Mouse (Mus musculus) heart, postnatal 0 days (tissue): ENCODE data around the gene Cers6.

Experiments
- CTCF ChIP-seq: IDR thresholded peaks from 2 replicates; pipeline ENCODE4 v1.5.1; 2016; ENCODE audit warnings: antibody characterized with exemption, control low read depth, low read depth
- EP300 ChIP-seq: IDR thresholded peaks from 2 replicates; pipeline ENCODE4 v1.6.1; 2016; ENCODE audit warnings: antibody characterized with exemption, low read depth

- no peak for TF ChIP-seq CTCF
- no peak for TF ChIP-seq EP300
Measured at GRCm38 (mm10) chr2:69095836-69096235, 234.6 kb downstream of the Cers6 start.
